Mouse (Mus musculus) right cerebral cortex, postnatal 4 days (tissue): ENCODE results near the gene Zic5.

Experiments
- DNase-seq: peaks from one replicate; pipeline ENCODE4 v3.0.0-alpha.2; 2022

The Zic5 gene

DNA sequence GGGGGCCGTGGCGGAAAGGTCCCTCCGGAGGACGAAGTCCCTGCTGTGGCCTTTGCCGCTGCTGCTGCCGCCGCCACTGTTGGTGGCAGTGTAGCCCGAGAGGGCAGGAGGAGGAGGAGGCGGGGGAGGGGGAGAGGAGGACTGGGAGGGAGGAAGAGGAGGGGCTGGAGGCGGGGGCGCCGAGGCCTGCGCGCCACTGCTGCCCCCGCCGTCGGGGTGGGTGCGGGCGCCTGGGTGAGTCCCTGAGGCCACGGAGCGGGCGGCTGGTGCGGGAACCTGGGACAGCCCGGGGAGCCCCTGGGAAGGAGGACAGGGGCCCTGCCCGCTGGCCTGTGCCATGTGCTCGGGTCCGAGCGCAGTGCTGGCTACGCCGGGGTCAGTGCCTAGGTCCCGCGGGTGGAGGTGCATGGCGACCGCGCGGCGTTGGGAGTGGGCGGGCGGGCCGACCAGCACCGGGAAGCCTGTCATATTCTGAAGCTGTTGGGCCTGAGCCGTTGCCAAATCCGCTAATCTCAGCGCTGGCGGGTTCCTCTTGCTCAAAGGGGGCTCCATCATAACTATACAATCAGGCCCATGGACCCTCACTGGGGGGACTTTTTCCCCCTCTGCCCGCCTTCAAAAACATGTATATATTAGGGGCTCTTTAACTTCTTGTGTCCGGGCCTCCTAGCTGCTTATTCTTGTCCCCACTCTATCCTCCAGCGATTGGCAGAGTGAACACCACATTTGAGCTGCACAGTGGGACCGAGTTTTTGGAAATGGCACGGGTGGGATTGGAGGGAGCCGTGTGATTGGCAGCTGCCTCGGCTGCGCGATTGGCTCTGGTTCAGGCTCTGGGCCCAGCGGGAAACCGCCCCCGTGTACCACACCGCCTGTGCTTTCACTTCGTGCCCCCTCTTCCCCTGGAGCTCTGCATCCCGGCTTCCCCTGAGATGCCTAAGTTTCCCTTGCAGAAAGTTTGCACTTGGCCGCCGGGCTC lies at the start of gene Zic5:
Zic5 (minus strand) TSS at position 915 of the 979 bp plus-strand sequence.
- peak; percentile 61 for DNase-seq

DNA sequence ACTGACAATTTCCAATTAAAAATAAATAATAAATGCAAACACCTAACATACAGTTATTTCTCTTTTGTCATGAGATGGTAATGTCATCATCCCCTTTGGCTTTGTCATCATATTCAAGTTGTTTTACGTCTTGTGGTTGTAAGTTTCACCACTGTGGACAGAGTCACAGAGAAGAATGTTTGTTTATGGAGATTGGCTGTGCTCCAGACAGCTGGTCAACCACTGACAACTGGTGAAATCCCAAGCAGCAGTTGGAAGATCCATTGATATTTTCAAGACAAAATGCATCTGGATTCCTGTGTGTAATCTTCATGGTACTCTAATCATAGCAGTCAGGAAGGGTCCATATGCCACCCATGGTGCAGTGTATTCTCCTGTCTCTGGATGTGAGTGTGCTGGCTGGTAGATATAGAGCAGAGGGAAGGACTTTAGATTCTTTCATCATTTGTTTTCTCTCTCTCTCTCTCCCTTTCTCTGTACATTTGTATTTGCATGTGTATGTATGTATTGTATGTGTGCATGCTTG lies 48.1 kb upstream of the Zic5 start:
- no peak for DNase-seq

DNA sequence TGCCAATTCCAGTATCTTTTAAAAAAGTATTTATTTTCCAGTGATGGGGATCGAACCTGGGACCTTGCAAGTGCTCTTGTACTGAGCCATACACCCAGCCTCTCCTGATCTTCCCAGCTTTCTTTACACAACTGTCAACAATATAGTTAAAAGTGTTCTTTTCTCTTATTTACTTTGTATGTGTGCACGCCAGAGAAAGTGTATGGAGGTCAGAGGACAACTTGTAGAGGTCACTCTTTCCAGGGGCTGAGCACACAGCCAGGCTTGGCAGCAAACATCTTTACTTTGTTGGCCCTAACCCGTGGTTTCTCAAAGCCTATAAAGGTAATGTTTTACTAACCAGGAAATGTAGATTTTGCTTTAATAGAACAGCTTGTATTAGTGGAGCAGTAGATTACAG lies 46.0 kb upstream of the Zic5 start:
- DNase-seq, result no peak

DNA sequence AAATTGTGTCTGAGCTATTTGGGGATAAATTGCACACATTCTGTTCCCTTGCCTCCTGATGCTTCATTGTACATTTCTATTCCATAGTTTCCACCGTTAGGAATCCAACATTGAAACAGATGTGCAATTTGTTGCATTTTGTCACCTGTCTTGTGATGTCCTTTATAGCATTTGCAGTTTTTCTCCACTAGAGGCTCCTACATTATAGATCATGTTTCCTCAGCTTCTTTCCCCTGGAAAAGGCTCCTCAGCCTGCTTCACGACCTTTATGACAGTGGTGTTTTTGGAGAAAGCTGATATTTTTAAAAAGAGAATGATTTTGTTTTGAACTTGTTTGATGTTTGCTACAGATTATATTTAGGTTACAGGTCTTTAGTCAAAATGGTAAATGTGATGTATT lies 43.6 kb upstream of the Zic5 start:
- DNase-seq, result no peak

DNA sequence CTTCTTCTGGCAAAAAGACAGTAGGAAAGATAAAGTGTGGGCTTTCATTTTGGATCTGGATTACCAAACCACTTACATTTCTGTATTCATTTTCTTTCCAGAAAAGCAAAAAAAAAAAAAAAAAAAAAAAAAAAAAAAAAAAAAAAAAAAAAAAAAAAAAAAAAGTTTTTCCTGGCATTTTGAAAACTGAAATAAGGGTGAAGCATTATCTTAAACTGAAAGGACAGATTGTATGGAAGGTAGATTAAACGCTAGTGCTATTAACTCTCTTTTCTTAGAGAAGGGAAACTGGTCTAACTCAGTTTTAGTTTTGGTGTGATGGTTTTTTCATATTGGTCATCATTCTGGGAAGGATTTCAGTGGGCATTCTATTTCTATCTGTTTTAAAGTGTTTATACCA lies 26.5 kb upstream of the Zic5 start:
- no peak for DNase-seq

DNA sequence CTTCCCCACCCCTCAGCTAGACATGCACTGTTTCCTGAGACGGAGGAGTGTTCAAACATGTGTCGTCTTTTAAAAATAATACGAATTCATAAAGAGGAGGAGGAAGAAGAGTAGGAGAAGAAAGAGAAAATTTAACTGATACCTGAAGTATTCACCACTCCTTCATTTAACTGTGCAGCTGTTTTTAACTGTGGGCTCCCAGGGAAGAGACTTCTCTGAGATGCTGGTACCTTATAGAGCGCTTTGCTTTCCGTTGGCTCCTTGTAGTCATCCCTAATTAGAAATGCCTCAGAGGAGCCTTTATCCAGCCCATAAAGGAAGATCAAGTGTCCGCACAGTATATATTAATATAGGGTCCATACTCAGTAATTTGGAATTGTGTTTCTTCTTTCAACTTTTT lies 26.0 kb upstream of the Zic5 start:
- no peak for DNase-seq

DNA sequence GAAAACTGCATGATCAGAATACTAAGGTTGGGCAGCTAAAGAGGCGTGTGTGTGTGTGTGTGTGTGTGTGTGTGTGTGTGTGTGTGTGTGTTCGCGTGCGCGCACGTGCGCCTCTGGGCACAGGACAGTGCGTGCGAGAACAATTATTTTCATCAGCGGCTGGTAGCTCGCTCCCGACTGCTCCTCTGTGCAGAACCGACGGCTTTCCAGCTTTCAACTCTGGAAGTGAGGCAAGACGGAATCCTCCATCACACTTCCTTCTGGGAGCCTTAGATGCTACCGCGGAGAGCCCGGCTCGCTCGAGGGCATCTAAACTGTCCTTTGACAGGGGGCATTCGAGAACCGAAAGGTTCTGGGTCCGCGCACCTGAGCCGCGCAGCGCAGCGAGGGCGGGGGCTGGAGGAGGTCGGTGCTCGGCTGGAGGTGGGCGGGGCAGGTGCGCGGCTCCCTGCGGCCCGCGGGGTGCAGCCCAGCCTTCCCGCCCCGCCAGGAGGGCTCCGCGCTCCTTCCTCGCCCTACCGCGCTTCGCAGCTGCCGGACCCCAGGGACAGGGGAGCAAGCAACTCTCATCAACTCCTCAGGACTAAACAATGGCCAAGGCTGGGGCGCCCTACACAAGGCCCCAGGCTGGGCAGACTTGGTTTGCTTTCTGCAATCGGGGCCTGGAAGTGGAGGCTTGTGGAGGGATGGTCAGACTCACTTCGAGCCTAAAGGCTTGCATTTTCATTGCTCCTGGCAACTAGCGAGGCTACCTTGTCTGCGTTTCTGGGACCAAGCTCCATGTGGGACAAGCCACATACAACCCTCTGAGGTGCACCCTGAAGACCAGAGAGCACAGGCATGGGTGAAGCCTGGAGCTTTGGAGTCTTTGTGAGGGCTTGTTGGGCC lies 25.2 kb upstream of the Zic5 start, which contains the start of gene Gm10837:
Gm10837 (plus strand) TSS at position 146 of the 888 bp plus-strand sequence.
- DNase-seq, result no peak

DNA sequence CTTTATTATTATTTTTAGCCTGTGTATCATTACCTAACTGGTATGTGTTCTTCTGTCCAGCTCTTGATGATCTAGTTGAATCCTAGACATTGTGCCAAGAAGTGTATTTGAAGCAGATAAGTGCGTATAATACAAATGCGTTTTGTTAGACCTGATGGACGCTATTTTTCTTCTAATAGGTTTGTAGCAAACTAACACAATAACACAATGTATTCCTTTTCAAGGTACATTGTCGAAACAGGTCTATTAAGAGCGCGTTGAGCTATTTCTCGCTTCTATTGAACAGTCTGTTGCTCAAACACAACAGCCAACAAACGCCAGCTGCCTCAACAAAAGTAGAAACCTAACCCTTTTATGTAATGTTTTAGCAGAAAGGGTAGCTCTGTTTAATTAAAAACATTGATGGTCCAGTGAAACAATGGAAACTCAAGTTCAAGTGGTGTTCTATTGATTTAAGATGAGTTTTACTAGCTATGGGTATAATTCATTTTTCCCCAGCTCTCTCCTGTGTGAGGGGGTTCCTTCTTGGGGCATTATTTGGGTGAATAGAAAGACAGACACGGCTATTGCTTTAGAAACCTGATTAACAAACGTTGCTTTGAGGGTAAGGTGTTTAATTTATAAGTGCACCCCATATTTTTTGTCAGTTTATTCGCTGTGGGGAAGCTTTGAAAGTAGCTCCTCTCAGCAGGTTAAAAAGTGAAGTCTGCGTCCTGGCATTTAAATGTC lies 24.4 kb upstream of the Zic5 start:
- no peak for DNase-seq

DNA sequence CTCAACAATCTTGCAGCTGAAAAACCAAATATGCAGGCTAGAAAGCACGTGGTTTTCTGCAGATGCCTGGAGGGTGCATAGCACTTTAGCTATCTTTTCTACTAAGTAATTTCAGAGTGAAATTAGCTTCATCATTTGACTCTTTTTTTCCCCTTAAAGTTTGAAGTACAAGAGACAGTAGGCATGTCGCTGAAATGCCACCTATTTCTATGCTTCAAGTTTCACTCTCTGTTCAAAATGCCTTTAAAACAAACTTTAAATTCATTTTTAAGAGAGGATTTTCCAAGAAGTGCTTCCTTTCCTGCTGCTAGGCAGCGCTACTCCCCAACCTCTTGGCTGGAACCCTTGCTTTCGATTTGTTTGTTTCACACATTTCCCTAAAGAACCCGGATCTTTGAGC lies 23.6 kb upstream of the Zic5 start:
- DNase-seq, result no peak

DNA sequence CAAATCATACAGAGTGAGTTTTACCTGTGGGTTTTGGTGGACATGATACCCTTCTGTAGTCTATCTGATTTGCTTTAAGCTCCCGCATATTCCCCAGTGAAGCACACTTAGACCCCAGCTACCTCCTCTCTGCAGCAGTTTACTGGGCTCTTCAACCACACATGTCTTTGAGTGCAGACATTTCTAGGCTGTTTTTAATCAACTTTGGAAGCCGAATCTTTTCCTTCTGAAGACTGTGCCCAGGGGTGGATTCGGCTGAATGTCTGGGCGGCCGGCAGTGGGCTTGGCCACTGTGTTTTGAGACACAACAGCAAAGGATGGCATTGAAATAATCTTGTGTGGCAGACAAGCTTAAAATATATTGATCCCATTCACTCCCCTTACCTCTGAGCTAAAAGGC lies 21.9 kb upstream of the Zic5 start:
- no peak for DNase-seq

DNA sequence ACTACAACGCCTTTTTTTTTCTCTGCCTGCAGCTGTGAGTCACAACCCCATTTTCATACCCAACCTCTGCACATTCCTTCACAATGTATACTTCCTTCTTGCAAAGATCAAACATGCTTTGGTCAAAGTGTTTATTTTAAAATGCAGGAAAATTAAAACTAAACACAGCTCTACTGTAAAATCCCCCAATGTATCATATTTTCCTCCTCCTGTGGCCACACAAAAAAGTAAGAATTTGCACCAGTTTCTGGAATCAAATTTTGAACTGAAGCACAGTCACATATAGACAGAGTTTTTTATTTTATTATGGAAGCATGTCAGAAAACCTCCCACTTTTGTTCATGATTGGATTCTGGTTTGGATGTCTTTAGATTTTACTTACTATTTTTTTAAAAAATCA lies 21.1 kb upstream of the Zic5 start:
- DNase-seq, result no peak

DNA sequence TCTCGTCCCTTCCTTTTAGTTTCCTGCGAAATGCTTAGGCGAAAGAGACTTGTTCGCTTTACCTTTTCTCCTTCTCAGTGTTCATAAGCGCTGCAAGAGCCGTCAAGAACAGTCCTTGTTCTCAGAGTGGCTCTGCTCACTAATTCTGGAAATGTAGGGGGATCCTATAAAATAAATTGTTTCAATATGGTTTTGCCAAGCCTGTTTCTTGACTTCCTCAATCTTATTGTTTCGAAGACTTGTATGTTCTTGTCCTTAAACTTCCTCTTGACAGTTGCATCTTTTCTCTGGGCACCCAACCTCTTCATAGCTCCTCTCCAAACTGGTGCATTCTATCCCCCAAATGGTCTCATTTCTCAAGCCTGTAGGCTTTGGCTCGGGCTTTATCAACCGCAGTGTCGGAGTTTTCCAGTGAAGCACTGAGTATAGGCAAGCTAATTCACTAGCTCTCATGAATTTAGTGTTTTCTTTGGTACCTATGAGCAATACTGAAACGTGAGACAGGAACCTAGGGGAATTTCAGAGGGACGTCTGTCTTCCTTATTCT lies 20.2 kb upstream of the Zic5 start:
- DNase-seq, result no peak

DNA sequence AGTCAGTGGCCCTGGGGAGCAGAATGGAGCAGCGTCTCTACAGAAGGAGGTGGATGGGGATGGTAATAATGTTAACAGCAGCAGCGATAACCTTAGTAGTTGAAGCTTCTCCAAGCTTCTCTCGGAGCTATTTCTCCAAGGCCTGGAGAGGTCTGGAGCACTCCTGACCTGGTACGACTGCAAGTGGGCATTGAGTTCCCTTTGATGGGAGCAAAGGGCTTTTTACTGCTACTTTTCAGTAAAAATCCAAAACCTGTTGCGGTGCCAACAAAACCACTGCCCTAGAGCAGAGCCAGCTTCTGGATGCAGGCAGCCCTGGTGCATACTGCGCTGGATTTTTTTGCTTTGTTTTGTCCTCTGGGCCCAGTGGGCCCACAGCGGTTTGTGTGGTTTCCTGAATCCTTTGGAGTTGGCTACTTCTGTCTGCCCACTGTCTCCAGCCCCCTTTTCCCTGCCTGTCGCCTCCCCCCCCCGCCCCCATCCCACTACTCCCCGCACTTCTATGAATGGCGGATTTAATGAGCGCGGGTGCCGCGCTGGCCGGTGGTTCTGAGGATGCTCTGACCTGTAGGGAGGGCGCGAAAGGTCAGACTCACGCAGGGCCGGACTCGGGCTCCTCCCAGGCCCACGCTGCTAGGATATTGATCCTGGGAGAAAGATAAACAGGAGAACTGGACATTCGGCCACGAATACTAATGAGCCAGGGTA lies 19.5 kb upstream of the Zic5 start:
- DNase-seq, result no peak

DNA sequence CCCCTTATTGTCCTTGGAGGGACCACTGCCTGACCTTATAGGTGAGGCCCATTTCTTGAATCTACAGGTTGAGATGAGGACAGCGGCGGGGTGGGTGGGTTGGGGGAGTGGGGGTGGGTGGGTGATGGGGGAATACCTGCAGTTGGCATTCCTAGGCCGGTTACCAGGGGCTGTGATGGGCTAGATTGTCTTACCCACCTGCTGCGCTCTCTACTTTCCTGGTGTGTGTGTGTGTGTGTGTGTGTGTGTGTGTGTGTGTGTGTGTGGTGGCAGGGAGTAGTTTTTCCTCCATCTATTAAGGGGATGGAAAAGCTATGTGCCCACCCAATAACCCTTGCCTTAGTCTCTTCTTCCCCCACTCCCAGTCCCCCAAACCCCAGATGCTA lies 19.0 kb upstream of the Zic5 start:
- DNase-seq, result no peak

DNA sequence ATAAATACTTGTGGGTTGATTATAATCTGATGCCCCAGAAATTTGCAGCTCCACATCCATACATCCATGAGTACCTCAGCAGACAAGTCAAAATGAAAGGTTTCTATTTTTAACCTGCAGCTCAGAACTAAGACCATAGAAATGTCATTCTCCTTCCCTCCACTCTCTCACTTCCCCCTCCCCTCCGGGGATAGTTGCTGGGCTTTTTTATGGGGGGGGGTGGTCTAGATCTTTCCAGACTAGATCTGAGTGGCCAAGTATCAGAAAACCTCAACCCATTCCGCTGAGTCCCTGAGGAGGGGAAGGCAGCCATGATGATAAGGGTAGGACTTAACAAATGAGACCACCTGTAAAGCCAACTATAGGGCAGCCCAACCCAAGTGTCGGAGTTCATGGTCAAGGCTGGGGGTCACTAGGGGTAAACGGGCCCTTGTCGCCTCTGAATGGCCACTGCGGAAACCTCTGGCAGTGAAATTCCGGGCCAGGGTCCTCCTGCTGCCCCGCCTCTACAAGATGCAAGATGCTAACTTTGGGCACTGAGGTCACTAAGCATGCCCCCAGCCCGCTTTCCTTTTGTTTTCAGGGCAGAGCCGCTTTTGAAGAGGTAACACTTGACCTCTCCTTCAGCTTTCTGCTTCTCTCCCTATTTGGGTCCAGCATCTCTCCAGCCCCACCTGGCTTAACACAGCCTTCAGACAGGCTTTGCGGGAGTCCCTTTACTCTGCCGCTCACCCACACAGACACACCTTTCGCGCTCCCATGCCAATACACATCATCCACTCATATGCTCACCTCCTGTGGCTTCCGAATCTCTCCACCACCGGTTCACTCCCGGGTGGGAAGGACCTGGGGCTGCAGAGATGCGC lies 18.3 kb upstream of the Zic5 start:
- DNase-seq, result no peak

DNA sequence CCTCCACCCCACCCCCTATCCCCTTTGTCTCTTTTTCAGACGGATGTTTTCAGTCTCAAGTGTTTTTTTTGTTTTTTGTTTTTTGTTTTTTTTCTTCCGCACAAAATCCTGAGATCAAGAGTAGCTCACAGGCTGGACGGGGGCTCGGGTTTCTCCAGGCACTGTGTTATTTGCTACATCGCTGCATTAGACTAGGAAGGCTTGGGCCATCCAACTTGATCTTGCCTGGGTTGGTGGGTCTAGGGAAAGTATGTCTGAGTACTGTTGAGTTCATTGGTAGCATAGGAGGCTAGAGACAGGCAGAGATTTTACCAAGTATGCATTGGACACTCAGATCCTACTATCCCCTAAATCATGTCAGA lies 17.5 kb upstream of the Zic5 start:
- no peak for DNase-seq

DNA sequence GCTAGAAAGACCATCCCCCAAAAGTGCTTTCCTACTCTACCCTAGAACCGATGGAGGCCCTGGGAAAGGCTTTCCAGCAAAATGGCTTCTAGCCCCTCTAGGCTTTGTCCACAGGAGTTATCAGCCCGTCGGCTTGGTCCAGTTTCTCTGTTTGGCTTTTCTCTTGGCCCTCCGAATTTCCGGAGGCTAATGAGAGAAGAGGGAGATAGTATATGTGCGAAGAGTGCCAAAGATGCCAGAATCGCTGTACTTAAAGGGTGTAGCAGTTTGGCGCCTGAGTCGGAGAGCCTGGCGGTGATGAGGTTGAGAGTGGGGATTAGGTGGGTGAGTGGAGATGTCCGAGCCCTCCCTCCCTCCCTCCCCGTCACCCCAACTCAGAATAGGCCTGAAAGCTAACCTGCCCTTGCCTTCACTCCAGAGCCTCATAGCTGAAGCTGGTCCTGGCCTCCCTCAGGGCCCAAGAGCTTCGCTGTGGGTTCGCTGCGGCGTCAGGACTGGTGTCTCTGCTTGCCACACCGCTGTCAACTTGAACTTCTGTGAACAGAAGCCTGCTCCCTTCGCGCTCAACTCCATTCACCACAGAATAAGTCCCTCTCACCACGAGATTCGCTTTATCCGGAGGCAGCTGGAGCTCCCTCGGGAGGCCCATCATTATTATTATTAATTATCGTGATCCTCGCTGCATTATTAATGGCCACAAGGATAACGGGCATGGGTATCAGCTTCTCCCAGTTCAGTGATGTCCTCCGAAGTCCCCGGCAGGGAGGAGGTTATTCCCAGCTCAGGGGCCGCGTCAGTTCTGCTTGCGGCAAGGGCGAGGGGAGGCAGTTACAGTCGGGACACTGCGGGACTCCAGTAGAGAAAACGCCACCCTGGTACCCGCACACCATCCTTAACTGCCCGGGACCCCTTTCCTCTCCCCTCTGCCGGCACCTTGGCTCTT lies 16.9 kb upstream of the Zic5 start:
- no peak for DNase-seq

DNA sequence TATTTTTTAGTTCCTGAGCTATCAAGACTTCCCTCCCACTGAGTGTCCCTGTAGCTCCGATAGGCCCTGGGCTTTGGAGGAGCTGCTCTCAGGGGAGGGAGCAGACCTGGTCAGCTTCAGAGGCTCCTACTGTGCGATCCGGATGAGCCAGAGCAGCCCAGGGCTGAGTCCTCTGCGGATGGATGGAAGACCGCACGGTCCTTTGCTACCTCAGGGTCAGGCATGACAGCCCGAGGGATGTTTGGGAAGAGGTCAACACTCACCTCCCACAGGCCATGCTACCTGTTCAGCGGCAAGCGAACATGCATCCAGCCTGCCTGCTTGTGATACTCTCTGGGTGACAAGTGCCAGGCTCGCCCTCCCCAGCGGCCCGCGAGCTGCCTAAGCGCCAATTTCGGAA lies 15.7 kb upstream of the Zic5 start:
- DNase-seq, result no peak

DNA sequence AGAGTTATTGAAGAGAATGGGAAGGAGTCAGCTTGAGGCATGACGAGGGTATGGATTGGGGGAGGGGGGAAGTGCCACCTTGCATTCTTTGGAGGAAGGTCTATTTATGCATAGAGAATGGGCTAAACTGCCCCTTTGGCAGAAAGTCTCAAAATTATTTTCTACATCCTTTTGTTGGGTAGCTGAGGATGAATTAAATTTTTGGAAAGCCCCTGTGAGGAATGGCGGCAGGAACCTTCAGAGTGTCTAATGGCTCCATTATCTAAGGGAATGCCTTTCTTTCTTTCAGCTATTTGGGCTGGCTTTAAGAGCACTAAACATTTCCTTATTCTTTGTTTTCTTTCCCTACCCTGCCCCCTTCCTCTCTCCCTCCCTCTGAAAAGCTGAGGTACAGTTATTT lies 14.9 kb upstream of the Zic5 start:
- DNase-seq, result no peak
